Mouse (Mus musculus): ENCODE data around the gene Glb1l. TPM values are rescaled to one million over a fixed set of nuclear protein-coding genes. Genes with fewer than 3 reads are reported as not detected.
A peak's percentile ranks its signal among the peaks of the same experiment; 100 is the strongest.

Glb1l gene
- polyA plus RNA-seq (2016; fragmentation: Nextera tagmentation; extraction: Ambion mirVana), result 5.2 and 6.1 TPM in 2 replicates

- Histone ChIP-seq H3K27me3 (replicated peaks) (peaks cover 6% of the 10 kb centered on the region; the same call in 1 of the 2 replicates), H3K4me2 (peak within 1 kb of the TSS; percentile 95), H3K9ac (peak within 1 kb of the TSS; percentile 86), H3K4me1 (peaks cover 70% of the 10 kb centered on the region), H3K27ac (peak within 1 kb of the TSS; percentile 95), H3K4me3 (peak within 1 kb of the TSS; percentile 76), H3K9me3 (replicated peaks) (no peaks in the 10 kb centered on the region), H3K36me3 (peaks cover 38% of the 10 kb centered on the region)
- ATAC-seq, result peak; percentile 88
- WGBS (ENCODE audit: insufficient replicate concordance), result 4% methylated on average over 42 of the region's 42 CpGs
These were observed at the start of gene Glb1l, which contains the start of gene Stk16 for GRCm38 (mm10) chr1:75210136-75211087. Gene Glb1l, minus strand, starts transcription at chr1:75210813. Gene Stk16, plus strand, starts transcription at chr1:75210838.

DNA sequence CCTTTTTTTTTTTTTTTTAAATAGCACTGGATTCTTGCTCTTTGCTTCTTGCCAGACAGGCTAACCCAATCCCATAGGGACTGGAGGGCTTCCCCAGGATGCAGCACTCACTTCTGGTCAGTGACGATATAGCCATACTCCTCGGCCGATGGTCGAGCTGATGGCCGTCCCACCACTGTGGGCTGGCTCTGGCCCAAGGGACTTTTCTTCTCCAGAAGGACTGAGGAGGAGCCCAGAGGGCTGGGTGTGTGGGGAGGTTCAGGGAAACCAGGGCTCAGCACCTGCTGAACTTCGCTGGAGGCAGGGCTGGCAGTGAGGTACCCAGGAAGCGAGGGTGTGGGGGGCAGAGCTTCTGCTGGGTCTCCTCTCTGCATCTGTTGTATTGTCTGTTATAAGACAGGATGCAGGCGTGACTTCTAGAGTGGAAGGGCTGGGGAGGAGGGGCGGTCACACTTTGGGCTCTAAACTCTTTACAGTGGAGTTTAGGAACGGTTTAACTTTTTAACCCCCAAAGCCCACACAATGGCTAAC is 45.0 kb upstream of the Glb1l start:
- no peaks in the 10 kb centered on the region for H3K9me3 ChIP-seq (replicated peaks)
- H3K4me2 ChIP-seq, result no peak overlapping the region
- H3K4me3 ChIP-seq, result no peak overlapping the region
- no peaks in the 10 kb centered on the region for H3K36me3 ChIP-seq
- no peak for ATAC-seq
- H3K4me1 ChIP-seq, result peaks cover 19% of the 10 kb centered on the region
- 47% methylated on average over 10 of the region's 10 CpGs for whole genome bisulfite sequencing (ENCODE audit: insufficient replicate concordance)
- H3K27ac ChIP-seq, result no peak overlapping the region
- H3K9ac ChIP-seq, result no peak overlapping the region
- peaks cover 26% of the 10 kb centered on the region for H3K27me3 ChIP-seq (replicated peaks)

DNA sequence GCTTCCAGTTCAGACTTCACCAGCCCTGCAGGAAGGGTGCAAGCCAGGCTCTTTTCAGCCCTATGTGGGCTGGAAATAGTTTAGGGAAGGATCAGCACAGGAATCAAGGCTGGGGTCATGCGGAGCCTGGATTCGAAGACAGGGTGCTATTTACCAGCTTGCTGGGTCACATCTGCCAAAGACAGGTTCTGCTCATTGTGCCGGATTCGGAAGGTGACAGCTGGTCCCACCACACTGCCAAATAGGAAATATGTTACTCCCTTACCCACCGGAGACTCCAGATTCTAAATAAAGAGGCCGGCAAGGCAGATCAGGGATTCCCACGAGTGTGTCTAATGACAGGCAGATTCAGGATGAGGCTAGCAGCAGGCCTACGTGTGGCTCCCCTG is 44.0 kb upstream of the Glb1l start:
- Histone ChIP-seq H3K9me3 (replicated peaks) (no peaks in the 10 kb centered on the region), H3K36me3 (no peaks in the 10 kb centered on the region), H3K27ac (no peak overlapping the region), H3K4me2 (no peak overlapping the region), H3K9ac (no peak overlapping the region), H3K27me3 (replicated peaks) (peaks cover 23% of the 10 kb centered on the region), H3K4me3 (no peak overlapping the region), H3K4me1 (peaks cover 29% of the 10 kb centered on the region)
- 67% methylated on average over 8 of the region's 8 CpGs for WGBS (ENCODE audit: insufficient replicate concordance)
- ATAC-seq, result no peak

DNA sequence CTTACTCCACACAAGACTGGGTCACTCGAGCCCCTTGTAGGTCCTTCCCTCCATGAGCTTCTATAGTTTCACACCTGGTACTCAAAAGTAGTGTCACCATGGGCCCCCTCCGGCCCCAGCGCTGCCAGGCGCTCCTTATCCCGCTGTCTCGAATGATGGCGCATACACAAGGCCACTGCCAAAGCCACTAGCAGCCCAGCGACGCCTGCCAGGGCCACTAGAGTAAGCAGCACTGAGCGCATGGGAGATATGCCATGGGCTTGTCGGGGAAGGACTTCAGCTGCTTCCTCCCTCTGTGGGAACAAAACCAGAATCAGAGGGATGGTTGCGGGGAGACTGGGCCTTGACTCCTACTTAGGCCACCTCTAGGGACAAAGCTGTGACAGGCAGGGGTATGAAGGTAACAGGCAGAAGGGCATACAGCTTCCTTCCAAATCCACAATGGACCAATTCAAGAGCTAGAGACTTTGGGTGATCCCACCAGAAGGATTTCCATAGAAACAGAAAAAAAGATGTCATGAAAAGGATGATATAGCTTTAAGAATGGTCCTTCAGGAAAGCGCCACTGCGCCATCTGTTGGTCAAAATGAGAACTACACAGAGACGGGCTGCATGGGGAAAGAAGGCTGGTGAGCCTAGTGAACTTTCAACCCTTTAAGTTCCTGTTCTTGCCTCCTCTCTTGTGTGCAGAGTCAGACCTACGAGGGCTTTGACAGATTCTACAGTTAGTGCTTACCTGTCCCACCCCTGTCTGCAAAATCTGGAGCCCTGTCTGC is 43.4 kb upstream of the Glb1l start:
- ATAC-seq, result no peak
- no peaks in the 10 kb centered on the region for H3K36me3 ChIP-seq
- H3K4me1 ChIP-seq, result peaks cover 33% of the 10 kb centered on the region
- H3K27me3 ChIP-seq (replicated peaks), result peaks cover 23% of the 10 kb centered on the region
- no peaks in the 10 kb centered on the region for H3K9me3 ChIP-seq (replicated peaks)
- no peak overlapping the region for H3K27ac ChIP-seq
- WGBS (ENCODE audit: insufficient replicate concordance), result 56% methylated on average over 16 of the region's 16 CpGs
- no peak overlapping the region for H3K9ac ChIP-seq
- no peak overlapping the region for H3K4me3 ChIP-seq
- H3K4me2 ChIP-seq, result no peak overlapping the region

GRCm38 (mm10) chr1:75253029-75253428 is 42.4 kb upstream of the Glb1l start:
- WGBS (ENCODE audit: insufficient replicate concordance), result 66% methylated on average over 16 of the region's 16 CpGs
- H3K4me2 ChIP-seq, result no peak overlapping the region
- no peaks in the 10 kb centered on the region for H3K36me3 ChIP-seq
- no peak overlapping the region for H3K9ac ChIP-seq
- peaks cover 23% of the 10 kb centered on the region for H3K27me3 ChIP-seq (replicated peaks)
- no peak for ATAC-seq
- H3K4me3 ChIP-seq, result no peak overlapping the region
- H3K9me3 ChIP-seq (replicated peaks), result no peaks in the 10 kb centered on the region
- peaks cover 39% of the 10 kb centered on the region for H3K4me1 ChIP-seq
- no peak overlapping the region for H3K27ac ChIP-seq

DNA sequence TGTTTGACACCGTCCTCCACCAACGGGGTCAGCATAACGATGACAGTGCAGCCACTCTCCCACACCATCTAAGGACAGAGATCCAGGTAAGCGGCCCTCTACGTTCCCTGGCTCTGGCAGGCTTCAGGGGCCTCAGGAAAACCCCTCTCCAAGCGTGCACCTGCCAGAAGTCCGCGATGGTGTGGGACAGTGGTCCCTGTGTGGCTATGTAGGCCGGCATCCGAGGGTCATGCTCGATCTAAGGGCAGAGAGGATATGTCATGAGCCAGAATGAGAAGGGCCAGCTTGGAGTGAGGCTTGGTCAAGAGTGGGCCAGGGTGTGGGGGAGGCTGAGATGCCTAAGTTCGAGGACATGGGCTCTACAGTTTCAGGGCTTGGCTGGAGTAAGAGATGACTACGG is 41.7 kb upstream of the Glb1l start:
- Histone ChIP-seq H3K4me1 (peaks cover 44% of the 10 kb centered on the region), H3K27ac (no peak overlapping the region), H3K27me3 (replicated peaks) (peaks cover 21% of the 10 kb centered on the region), H3K36me3 (no peaks in the 10 kb centered on the region), H3K9me3 (replicated peaks) (no peaks in the 10 kb centered on the region), H3K4me2 (no peak overlapping the region), H3K4me3 (no peak overlapping the region), H3K9ac (no peak overlapping the region)
- WGBS (ENCODE audit: insufficient replicate concordance), result 62% methylated on average over 13 of the region's 13 CpGs
- ATAC-seq, result no peak

DNA sequence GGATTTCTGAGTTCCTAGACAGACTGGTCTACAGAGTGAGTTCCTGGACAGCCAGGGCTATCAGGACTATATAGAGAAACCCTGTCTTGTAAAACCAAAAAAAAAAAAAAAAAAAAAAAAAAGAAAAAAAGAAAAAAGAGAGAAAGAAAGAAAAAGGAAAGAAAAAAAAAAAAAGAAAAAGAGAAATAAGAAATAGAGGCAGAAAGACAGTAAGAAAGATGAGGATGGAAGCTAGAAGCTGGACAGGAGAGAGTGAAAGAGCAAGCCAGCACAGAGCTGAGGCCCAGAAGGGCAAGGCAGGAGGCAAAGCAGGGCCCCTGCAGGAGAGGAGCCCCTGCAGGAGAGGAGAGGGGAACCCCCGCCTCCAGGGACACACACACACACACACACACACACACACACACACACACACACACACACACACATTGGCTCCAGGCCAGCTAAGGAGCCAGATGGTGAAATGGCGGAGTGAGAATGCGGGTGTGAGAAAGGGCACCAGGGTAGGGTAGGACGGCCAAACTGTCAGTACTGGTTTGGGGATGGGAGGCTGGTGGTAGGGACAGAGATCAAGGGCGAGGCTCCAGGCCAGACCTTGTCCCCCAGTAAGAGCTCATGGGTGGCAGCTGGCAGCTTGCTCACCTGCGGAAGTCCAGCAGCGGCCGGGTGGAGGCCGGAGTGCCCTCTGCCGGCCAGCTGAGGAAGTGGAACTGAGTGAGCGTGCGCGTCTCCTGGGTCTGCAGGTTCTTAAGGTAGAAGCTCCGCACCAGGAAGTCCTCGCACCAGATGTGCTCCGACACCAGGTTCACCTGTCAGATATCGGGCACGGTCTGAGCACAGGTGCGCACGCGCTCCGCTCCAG is 40.7 kb upstream of the Glb1l start:
- H3K4me3 ChIP-seq, result peak overlapping the region; percentile 26
- H3K36me3 ChIP-seq, result no peaks in the 10 kb centered on the region
- H3K9ac ChIP-seq, result peak overlapping the region; percentile 56
- peaks cover 44% of the 10 kb centered on the region for H3K4me1 ChIP-seq
- peak overlapping the region; percentile 50; the same call in 1 of the 2 replicates for H3K27ac ChIP-seq
- H3K4me2 ChIP-seq, result peak overlapping the region; percentile 64
- 9% methylated on average over 21 of the region's 22 CpGs for WGBS (ENCODE audit: insufficient replicate concordance)
- H3K9me3 ChIP-seq (replicated peaks), result no peaks in the 10 kb centered on the region
- peaks cover 15% of the 10 kb centered on the region for H3K27me3 ChIP-seq (replicated peaks)
- peak; percentile 61 for ATAC-seq

GRCm38 (mm10) chr1:75250498-75250897 is 39.9 kb upstream of the Glb1l start:
- no peak for ATAC-seq
- Histone ChIP-seq H3K4me3 (no peak overlapping the region), H3K27ac (no peak overlapping the region), H3K36me3 (no peaks in the 10 kb centered on the region), H3K4me2 (no peak overlapping the region), H3K4me1 (peaks cover 38% of the 10 kb centered on the region), H3K9me3 (replicated peaks) (no peaks in the 10 kb centered on the region), H3K9ac (no peak overlapping the region), H3K27me3 (replicated peaks) (peaks cover 10% of the 10 kb centered on the region)
- WGBS (ENCODE audit: insufficient replicate concordance), result 77% methylated on average over 3 of the region's 3 CpGs

- H3K4me1 ChIP-seq, result peaks cover 37% of the 10 kb centered on the region
- 0 out of 2 replicates have a peak overlapping the region, but pooled peaks have one; percentile 2 for H3K9ac ChIP-seq
- H3K27ac ChIP-seq, result peak overlapping the region; percentile 23; the same call in 1 of the 2 replicates
- ATAC-seq, result no peak
- WGBS (ENCODE audit: insufficient replicate concordance), result 58% methylated on average over 9 of the region's 9 CpGs
- H3K4me3 ChIP-seq, result no peak overlapping the region
- H3K4me2 ChIP-seq, result no peak overlapping the region
- peaks cover 10% of the 10 kb centered on the region for H3K36me3 ChIP-seq
- peaks cover 10% of the 10 kb centered on the region for H3K27me3 ChIP-seq (replicated peaks)
- no peaks in the 10 kb centered on the region for H3K9me3 ChIP-seq (replicated peaks)
These were observed 37.6 kb upstream of the Glb1l start for GRCm38 (mm10) chr1:75248041-75248772.

- ATAC-seq, result no peak
- H3K27ac ChIP-seq, result no peak overlapping the region
- 71% methylated on average over 16 of the region's 16 CpGs for WGBS (ENCODE audit: insufficient replicate concordance)
- H3K27me3 ChIP-seq (replicated peaks), result peaks cover 2% of the 10 kb centered on the region
- H3K9me3 ChIP-seq (replicated peaks), result no peaks in the 10 kb centered on the region
- peaks cover 16% of the 10 kb centered on the region for H3K36me3 ChIP-seq
- peaks cover 37% of the 10 kb centered on the region for H3K4me1 ChIP-seq
- no peak overlapping the region for H3K9ac ChIP-seq
- H3K4me2 ChIP-seq, result no peak overlapping the region
- no peak overlapping the region for H3K4me3 ChIP-seq
These were observed 36.7 kb upstream of the Glb1l start for GRCm38 (mm10) chr1:75247071-75247930.
